Mouse (Mus musculus): Measurements from ENCODE around the gene Spink4. TPM values are rescaled to one million over a fixed set of nuclear protein-coding genes. Genes with fewer than 3 reads are reported as not detected.

Spink4 gene
- polyA plus RNA-seq, 1 experiment from 2014 or later, result not detected

- Histone ChIP-seq H3K4me3 (ENCODE audit: low read depth, low read length) (no peak overlapping the region), H3K9ac (no peak overlapping the region), H3K9me3 (ENCODE audit: low read depth, low read length) (no peaks in the 10 kb centered on the region), H3K27me3 (ENCODE audit: insufficient read depth, low read length) (no peaks in the 10 kb centered on the region), H3K4me1 (ENCODE audit: insufficient read depth) (no peaks in the 10 kb centered on the region), H3K4me2 (no peak overlapping the region), H3K36me3 (ENCODE audit: insufficient read depth) (no peaks in the 10 kb centered on the region), H3K27ac (ENCODE audit: low read depth) (no peak overlapping the region)
- ATAC-seq (ENCODE audit: insufficient read depth), result no peak
- no peak for TF ChIP-seq CTCF (IDR thresholded peaks at IDR 0.05; ENCODE audit: low read depth)
- no peak for DNase-seq
- 84% methylated on average over 4 of the region's 4 CpGs for WGBS
Observed at GRCm38 (mm10) chr4:40900612-40901011, 19.2 kb upstream of the Spink4 start.

GRCm38 (mm10) chr4:40906298-40906697 is 13.6 kb upstream of the Spink4 start:
- Histone ChIP-seq H3K27ac (ENCODE audit: low read depth) (no peak overlapping the region), H3K9me3 (ENCODE audit: low read depth, low read length) (no peaks in the 10 kb centered on the region), H3K4me1 (ENCODE audit: insufficient read depth) (no peaks in the 10 kb centered on the region), H3K9ac (no peak overlapping the region), H3K4me2 (no peak overlapping the region), H3K27me3 (ENCODE audit: insufficient read depth, low read length) (no peaks in the 10 kb centered on the region), H3K4me3 (ENCODE audit: low read depth, low read length) (no peak overlapping the region), H3K36me3 (ENCODE audit: insufficient read depth) (no peaks in the 10 kb centered on the region)
- DNase-seq, result peak; percentile 78
- WGBS, result 43% methylated on average over 1 of the region's 1 CpGs
- ATAC-seq (ENCODE audit: insufficient read depth), result no peak
- TF ChIP-seq CTCF (IDR thresholded peaks at IDR 0.05; ENCODE audit: low read depth), result peak; percentile 68

GRCm38 (mm10) chr4:40908261-40908969 is 11.4 kb upstream of the Spink4 start:
- Histone ChIP-seq H3K4me2 (peak overlapping the region; percentile 7; the same call in 1 of the 2 replicates), H3K9ac (no peak overlapping the region), H3K9me3 (ENCODE audit: low read depth, low read length) (no peaks in the 10 kb centered on the region), H3K4me1 (ENCODE audit: insufficient read depth) (no peaks in the 10 kb centered on the region), H3K27ac (ENCODE audit: low read depth) (peak overlapping the region; percentile 63), H3K36me3 (ENCODE audit: insufficient read depth) (no peaks in the 10 kb centered on the region), H3K27me3 (ENCODE audit: insufficient read depth, low read length) (no peaks in the 10 kb centered on the region), H3K4me3 (ENCODE audit: low read depth, low read length) (no peak overlapping the region)
- ATAC-seq (ENCODE audit: insufficient read depth) (peak; percentile 70; the same call in 1 of the 2 replicates), DNase-seq (peak; percentile 53)
- TF ChIP-seq CTCF (IDR thresholded peaks at IDR 0.05; ENCODE audit: low read depth), result no peak
- WGBS, result 27% methylated on average over 20 of the region's 20 CpGs

GRCm38 (mm10) chr4:40914287-40914867 is 5.5 kb upstream of the Spink4 start:
- no peak overlapping the region for H3K9ac ChIP-seq
- DNase-seq, result no peak
- no peak overlapping the region for H3K4me2 ChIP-seq
- no peaks in the 10 kb centered on the region for H3K9me3 ChIP-seq (ENCODE audit: low read depth, low read length)
- no peak overlapping the region for H3K27ac ChIP-seq (ENCODE audit: low read depth)
- H3K36me3 ChIP-seq (ENCODE audit: insufficient read depth), result no peaks in the 10 kb centered on the region
- H3K27me3 ChIP-seq (ENCODE audit: insufficient read depth, low read length), result no peaks in the 10 kb centered on the region
- ATAC-seq (ENCODE audit: insufficient read depth), result no peak
- TF ChIP-seq CTCF (IDR thresholded peaks at IDR 0.05; ENCODE audit: low read depth), result no peak
- H3K4me1 ChIP-seq (ENCODE audit: insufficient read depth), result no peaks in the 10 kb centered on the region
- no peak overlapping the region for H3K4me3 ChIP-seq (ENCODE audit: low read depth, low read length)

GRCm38 (mm10) chr4:40915947-40916346 is 3.9 kb upstream of the Spink4 start:
- H3K36me3 ChIP-seq (ENCODE audit: insufficient read depth), result no peaks in the 10 kb centered on the region
- H3K27ac ChIP-seq (ENCODE audit: low read depth), result no peak overlapping the region
- WGBS, result 64% methylated on average over 5 of the region's 5 CpGs
- ATAC-seq (ENCODE audit: insufficient read depth) (no peak), DNase-seq (no peak)
- no peak overlapping the region for H3K9ac ChIP-seq
- H3K9me3 ChIP-seq (ENCODE audit: low read depth, low read length), result no peaks in the 10 kb centered on the region
- H3K4me3 ChIP-seq (ENCODE audit: low read depth, low read length), result no peak overlapping the region
- H3K27me3 ChIP-seq (ENCODE audit: insufficient read depth, low read length), result no peaks in the 10 kb centered on the region
- H3K4me2 ChIP-seq, result no peak overlapping the region
- no peak for TF ChIP-seq CTCF (IDR thresholded peaks at IDR 0.05; ENCODE audit: low read depth)
- no peaks in the 10 kb centered on the region for H3K4me1 ChIP-seq (ENCODE audit: insufficient read depth)

- no peaks in the 10 kb centered on the region for H3K36me3 ChIP-seq (ENCODE audit: insufficient read depth)
- H3K9ac ChIP-seq, result no peak overlapping the region
- no peaks in the 10 kb centered on the region for H3K27me3 ChIP-seq (ENCODE audit: insufficient read depth, low read length)
- H3K4me1 ChIP-seq (ENCODE audit: insufficient read depth), result no peaks in the 10 kb centered on the region
- TF ChIP-seq CTCF (IDR thresholded peaks at IDR 0.05; ENCODE audit: low read depth), result no peak
- no peak for ATAC-seq (ENCODE audit: insufficient read depth)
- 94% methylated on average over 7 of the region's 7 CpGs for WGBS
- DNase-seq, result no peak
- no peak overlapping the region for H3K4me3 ChIP-seq (ENCODE audit: low read depth, low read length)
- no peak overlapping the region for H3K4me2 ChIP-seq
- no peaks in the 10 kb centered on the region for H3K9me3 ChIP-seq (ENCODE audit: low read depth, low read length)
- H3K27ac ChIP-seq (ENCODE audit: low read depth), result no peak overlapping the region
Observed at GRCm38 (mm10) chr4:40916592-40917155, 3.2 kb upstream of the Spink4 start.

GRCm38 (mm10) chr4:40920576-40920975 is 724 bp downstream of the Spink4 start:
- no peak for ATAC-seq (ENCODE audit: insufficient read depth)
- no peak for DNase-seq
- Histone ChIP-seq H3K4me1 (ENCODE audit: insufficient read depth) (no peaks in the 10 kb centered on the region), H3K9me3 (ENCODE audit: low read depth, low read length) (no peaks in the 10 kb centered on the region), H3K4me2 (no peak overlapping the region), H3K9ac (no peak overlapping the region), H3K27ac (ENCODE audit: low read depth) (no peak overlapping the region), H3K27me3 (ENCODE audit: insufficient read depth, low read length) (no peaks in the 10 kb centered on the region), H3K4me3 (ENCODE audit: low read depth, low read length) (no peak overlapping the region), H3K36me3 (ENCODE audit: insufficient read depth) (no peaks in the 10 kb centered on the region)
- TF ChIP-seq CTCF (IDR thresholded peaks at IDR 0.05; ENCODE audit: low read depth), result no peak
- 72% methylated on average over 2 of the region's 2 CpGs for WGBS

Data from lung, embryonic 14.5 days (tissue).